Mouse (Mus musculus): ENCODE results near the gene Miga1.
A peak's percentile ranks its signal among the peaks of the same experiment; 100 is the strongest.

Miga1 gene

DNA sequence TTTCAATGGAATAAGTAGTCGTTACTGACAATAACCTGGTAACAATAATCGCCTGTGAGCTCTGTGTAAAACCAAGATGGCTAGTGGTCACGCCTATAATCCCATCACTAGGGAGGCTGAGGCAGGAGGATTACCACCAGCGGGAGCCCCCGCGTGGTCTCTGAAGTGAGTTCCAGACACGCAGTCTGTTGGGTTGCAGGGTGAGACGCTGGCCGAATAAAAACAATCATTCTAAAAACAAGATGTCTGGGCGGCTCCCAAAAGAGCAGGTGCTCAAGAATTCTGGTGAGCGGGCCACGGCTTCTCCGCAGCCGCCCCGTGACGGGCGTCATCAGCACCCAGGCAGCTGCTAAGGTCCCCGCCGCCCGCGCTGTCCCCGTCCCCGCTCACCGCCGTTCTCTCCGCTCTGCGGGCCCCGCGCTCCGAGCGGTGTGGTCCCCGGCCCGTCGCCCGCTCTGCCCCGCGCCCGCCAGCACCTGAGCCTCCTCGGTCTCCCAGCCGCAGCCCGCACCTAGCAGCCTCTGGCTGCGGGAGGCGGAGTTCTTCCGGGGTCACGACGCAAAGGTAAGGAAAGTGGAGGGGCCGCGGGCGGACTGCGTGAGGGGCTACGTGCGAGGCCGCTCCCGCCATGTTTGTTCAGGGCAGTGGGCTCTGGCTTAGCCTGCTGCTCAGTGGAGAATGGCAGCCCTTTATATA lies at the start of gene Miga1:
Gene Miga1 (minus strand): TSS at position 546 of the 696 bp plus-strand sequence.
- peak; percentile 68 for DNase-seq (ENCODE audit: low read depth, low spot score)

DNA sequence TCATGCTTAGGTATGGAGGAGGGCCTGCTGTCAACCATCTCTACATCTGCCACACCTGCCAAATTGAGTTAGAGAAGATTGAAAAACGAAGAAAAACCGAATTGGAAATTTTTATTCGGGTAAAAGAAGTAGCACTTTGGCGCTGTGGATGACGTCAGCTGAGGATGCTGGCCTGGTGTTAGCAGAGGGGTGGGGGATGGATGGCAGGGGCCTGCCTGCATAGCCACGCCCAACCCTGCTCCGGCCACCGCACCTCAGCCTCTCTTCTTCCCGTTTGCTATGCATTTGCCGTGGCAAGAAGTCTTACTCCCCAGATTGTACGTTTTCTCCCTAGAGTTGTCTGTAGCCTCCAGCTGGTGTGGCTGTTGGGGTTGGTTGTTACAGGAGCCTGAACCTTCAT lies 43.9 kb upstream of the Miga1 start:
- no peak for DNase-seq (ENCODE audit: low read depth, low spot score)

DNA sequence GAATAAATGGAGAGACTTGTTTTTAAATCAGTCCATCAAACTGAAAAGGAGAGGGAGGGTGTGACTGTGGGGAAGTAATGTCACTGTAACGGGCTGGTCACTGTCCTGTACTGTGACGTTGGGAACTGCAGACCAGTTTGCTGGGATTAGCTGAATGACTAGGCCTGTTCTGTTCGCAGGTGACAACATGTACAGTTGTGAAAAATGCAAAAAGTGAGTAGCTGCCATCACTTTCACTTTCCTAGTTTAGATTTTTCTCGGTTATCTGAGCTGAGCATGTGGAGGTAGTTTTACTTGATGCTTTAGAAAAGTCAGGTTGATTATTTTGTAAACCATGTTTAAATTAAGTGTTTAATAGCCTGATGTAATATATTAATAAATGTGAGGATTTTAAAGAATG lies 35.9 kb upstream of the Miga1 start:
- no peak for DNase-seq (ENCODE audit: low read depth, low spot score)

DNA sequence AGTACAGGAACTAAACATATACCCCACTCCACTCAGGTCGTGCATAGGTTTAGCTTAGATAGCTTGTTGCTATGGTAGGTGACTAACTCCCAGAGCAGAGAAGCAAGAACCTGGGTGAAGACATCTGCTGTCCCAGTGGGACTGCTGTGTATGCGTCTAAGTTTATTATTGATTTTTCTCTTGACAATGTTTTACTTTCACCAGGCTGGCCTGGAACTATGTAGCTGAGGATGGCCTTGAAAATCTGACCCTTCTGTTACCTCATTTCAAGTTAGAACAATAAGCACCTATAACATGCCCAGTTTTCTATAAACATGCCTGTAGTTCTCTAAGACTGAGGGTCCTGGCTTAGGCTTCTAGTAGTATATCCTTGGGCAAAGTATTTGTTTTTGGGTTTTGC lies 24.0 kb upstream of the Miga1 start:
- DNase-seq (ENCODE audit: low read depth, low spot score), result no peak

DNA sequence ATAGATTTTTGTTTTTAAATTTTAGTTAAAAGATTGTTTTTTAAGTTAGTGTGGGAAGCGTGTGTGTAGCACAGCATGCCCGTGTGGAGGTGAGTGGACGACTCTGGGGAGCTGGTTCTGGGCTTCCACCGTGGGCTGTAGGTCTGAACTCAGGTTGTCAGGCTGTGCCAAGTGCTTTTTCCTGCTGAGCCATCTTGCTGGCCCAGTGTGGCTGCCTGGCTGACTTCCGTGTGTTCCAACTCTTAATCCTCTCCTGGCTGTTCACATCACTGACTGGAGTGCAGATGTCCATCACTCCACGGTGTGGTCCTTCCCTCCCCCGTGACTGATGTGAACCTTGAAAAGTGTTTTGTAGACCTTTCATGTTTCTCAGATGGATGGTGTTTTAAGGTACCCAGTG lies 18.9 kb upstream of the Miga1 start:
- DNase-seq (ENCODE audit: low read depth, low spot score), result no peak

DNA sequence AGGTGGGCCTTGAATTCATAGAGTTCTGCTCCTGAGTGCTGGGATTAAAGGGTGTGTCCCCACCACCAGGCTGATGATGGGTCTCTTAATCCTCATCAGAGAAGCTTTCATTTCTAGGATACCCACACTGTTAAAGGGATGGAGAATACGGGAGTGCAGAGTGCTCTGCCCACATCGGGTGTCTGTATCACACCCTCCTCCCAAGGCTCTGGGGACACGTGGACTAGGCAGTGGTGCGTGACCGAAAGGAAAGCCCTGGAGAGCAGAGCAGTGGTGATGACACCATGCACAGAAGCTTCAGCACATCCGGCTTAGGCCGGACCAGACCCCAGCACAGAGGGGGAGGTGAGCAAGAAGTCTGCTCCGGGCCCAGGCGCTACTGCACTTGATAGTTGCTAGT lies 16.5 kb upstream of the Miga1 start:
- DNase-seq (ENCODE audit: low read depth, low spot score), result no peak

DNA sequence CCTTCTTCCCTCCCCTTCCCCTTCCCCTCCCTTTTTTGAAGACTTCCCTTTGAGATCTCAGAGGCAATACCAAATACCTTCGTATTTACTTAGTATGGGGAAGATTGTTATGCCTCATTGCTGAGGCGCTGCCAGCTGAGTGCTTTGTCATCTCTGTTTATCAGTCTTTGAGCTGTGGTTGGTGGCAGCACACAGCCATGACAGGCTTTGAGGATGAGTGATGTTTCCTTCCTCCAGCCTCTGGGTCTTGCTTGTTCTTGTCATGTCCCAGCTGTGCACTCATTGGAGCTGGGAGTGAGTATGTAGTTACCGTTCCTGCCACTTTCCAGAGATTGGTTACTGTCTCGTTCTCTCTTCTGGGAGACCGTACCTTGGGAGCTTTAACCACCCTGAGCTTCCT lies 15.2 kb upstream of the Miga1 start:
- no peak for DNase-seq (ENCODE audit: low read depth, low spot score)

DNA sequence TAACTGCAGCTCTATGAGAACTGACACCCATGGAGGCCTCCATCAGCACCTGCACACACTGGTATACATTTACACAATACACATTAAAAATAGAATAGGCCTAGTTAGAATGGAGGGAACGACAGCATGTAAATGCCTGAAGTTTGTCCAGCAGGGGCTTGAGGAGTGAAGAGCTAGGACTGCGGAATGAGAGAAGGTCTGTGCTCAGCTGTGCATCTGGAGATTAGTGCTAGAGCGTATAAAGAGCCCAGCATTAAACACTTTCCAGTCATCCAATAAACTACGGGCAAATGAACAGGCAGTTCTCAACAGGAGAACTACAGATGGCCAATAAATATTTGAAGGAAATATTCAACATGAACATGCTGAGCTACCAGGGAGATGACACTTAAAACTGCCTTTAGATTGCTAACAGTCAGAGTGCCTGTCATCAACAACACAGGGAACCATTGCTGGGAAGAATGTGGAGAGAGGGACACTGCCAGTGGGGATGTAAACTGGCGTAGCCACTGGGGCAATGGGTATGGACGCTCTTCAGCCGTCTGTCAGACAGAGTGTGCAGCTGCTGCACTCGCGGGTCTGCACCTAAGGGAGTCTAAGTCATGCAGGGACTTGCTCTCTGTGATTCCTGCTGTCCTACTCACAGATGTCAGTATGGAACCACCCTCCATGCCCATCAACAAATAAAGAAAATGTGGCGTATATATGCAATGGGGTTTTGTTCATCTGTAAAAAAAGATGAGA lies 13.4 kb upstream of the Miga1 start:
- DNase-seq (ENCODE audit: low read depth, low spot score), result no peak

DNA sequence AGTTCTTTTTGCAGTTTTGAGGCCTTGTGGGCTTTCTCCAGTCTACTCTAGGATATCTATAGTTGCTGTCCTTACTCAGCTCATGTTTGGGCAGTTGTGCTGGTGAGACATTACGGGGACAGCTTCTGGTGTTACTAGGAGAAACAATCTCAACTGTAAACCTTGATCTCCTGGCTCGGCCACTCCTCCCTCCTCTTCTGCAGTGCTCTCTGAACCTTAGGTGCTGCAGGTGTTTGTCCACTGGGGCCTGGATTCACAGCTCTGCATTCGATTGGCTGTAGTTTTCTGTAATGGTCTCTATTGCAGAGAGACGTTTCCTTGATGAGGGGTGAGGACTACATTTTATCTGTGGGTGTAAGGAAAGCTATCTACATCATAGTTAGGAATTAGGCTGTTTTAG lies 12.1 kb upstream of the Miga1 start:
- no peak for DNase-seq (ENCODE audit: low read depth, low spot score)

DNA sequence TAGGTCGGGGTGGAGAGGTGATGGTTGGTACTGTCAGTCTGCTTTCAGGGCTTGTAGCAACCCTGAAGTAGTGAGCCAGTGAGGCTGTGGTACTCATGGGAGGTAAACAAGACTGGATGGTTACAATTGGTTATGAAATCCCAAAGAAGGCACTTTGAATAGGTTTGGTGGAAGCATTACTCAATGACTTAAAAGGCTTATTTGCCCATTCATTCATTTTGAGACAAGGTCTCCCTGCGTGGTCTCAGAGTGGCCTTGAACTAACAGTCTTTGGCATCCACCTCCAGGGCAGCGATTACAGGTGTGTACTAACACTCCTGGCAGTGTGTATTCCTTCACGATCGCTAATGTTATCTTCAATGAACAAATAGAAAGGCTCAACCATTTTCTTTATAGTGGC lies 10.8 kb upstream of the Miga1 start:
- DNase-seq (ENCODE audit: low read depth, low spot score), result no peak

DNA sequence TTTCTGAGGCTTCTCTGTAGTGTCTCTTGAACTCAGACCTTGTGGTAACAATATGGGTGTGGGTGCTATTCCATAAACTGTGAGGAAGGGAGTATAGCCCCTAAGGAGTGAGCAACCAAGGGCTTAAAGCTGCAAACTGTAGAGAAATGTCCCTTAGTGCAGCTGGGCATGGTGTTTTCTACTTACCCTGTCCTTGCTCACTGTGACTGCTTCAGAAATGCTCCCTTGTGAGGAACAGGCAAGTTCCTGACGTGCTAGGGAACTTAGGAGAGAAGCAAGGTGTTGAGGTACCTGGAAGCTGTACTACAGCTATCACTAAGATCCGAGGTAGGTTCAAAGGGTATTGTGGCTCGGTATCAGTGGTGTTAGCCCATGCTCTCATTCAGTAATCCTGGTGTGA lies 10.2 kb upstream of the Miga1 start:
- no peak for DNase-seq (ENCODE audit: low read depth, low spot score)

DNA sequence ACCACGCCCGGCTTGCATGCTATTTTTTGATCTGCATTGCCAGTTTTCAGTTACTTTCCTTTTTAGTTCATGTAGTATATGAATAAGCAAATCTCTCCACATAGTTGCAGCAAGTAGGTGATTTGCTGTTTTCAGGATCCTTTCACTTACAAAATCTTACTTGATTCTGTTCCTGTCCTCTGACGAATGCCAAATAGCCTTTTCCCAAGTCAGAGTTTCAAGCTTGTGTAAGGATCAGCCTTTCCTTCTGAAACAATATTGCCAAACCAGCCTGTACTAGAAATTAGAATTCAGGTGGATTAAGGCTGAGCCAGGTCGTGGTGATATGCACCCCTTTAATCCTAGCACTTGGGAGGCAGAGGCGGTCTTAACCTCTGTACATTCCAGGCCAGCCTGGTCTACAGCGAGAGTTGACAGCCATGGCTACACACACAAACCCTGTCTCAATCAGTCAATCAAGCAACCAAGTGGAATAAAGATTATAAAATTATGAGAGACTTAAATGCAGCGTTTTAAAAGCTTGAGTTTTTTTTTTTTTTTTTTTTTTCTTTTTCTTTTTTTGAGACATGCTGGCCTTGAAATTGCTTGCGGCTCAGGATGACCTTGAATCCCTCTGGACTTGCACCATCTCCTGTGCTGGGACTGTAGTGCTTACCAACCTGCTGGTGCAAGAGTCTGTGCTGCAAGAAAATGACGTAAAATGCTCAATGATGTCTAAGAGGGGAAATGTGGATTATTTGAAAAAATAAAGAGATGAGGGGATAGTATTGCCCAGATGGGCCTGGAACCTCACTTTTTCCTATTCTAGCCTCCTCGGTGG lies 8.0 kb upstream of the Miga1 start:
- no peak for DNase-seq (ENCODE audit: low read depth, low spot score)

DNA sequence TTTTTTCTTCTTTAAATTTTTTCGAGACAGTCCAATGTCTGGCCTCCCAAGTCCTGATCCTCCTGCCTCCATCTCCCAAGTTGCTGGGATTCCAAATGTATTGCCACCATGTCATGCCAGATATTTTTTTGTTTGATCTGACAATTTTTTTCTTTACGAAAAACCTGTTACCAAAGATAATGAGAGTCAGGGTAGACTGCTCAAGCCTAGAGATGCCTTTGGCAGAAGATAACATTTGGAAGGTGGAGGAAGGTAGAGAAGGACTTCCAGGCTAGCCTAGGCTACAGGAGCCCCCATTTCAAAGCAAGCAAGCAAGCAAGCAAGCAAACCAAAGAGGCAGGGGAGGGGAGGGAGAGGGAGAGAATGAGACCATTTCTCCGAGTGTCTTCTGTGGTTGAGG lies 7.0 kb upstream of the Miga1 start:
- DNase-seq (ENCODE audit: low read depth, low spot score), result no peak

DNA sequence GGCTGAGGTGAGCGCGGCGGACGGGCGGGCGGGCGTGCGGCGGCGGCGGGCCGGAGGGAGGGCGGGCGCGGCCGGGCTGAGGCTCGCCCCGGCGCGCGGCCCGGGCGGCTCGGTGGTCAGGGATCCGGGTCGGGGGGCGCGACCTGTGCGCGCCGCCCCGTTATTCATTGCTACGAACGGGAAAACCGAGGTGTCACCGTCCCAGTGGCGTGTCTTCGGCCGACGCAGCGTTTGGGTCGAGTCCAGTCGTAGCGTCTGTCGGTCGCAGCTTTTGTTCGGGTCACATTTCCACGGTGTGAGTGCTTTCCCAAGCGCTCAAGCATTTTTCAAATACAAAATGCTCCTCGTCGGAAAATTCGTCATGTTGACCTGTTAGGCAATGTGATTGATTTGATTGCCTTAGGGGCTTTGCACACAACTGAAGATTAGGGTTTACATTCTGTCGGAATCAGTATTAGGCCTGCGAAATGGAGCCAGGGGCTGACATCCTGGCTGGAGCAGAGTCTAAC lies 6.5 kb upstream of the Miga1 start:
- peak; percentile 10 for DNase-seq (ENCODE audit: low read depth, low spot score)

DNA sequence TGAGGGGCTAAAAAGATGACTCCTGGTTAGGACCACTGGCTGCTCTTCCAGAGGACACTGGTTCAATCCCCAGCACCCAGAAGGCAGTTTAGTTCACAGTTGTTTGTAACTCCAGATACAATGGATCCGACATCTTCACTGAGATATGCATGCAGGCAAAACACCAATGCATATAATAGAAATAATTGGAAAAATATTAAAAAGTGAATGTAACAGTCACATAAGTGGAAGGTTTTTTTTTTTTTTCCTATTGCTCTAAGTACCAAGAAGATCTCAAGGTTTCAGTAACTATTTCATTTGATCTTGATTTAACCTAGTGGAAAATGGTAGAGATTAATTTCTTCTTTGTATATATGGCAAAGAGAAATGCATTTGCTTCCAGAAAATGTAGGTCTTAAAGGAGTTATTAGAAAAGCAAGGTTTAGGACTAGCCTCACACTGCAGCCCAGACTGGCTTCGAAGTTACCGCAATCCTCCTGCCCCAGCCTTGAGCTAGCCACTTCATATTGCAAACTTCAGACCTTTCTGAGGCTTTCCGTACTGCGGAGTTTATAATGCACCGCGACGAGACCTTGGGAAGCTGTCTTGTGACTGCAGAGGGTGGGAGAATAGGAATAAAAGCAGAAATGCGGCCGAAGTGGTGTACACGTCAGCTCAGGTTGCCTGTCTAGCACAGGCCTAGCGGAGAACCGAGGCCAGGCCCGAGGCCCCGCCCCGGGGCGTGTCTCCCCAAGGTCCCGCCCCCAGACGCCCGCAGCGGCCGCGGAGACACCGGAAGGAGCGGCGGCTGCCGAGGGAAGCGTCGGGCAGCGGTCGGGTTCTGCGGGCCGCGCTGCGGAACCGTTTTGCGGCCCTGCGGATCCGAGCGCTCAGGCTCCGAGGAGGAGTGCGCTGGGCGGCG lies 5.8 kb upstream of the Miga1 start, which contains the start of gene Usp33:
Gene Usp33 (plus strand): TSS at position 747 of the 901 bp plus-strand sequence.
- DNase-seq (ENCODE audit: low read depth, low spot score), result peak; percentile 86

DNA sequence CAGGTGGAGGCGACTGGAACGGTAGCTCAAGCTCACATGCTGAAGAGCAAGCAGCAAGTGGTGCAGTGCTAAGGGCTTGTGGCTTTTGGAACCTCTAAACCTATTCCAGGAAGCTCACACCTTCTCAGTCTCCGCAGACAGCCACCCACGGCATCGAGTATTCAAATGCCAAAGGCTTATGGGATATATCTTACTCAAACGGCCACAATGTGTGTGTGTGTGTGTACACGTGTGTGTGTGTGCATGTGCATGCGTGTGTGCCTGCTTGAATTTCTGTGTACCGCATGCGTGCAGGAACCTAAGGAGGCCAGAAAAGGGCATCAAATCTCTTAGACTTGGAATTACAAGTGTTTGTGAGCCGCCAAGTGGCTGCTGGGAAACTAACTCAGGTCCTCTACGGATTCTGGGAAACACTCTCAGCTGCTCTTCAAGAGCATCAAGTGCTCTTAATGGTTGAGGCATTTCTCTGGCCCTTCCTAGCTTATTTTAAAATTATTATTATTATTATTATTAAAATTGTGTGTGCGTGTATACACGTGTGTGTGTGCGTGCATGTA lies 2.8 kb upstream of the Miga1 start:
- no peak for DNase-seq (ENCODE audit: low read depth, low spot score)

DNA sequence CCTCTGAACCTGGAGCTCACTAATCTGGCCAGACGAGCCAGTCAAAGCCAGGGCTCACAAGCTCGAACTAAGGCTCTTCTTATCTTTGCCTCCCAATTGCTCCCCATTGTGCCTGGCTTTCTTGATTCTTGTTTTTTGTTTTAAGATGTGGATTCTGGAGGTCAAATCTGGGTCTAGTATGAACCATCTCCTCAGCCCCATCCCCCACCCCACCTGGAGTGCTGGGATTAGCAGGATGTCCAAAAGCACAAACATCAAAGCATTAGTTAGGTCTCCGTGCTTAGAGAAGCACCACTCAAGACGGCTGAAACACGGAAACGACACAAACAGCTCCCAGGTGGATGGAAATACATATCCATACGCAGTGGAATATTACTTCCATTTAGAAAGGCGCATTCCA lies 4.1 kb downstream of the Miga1 start:
- no peak for DNase-seq (ENCODE audit: low read depth, low spot score)

DNA sequence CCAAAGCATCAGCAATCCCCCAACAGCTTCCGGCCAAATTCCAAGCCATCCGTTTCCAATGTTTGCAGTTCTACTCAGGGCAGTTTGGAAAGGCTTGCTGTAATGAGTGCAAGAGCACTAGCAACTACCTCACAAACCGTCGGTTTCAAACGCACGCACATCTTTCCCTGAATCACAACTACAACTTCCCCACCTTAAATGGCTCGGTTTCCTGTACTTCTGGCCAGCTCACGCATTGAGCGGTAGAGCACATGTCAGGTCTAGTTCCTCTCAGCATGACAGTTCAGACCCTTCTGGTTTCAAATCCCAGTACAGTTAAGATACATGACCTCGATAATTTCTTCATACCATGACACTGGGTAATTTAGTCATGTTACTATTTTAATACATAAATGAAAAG lies 6.6 kb downstream of the Miga1 start:
- no peak for DNase-seq (ENCODE audit: low read depth, low spot score)

DNA sequence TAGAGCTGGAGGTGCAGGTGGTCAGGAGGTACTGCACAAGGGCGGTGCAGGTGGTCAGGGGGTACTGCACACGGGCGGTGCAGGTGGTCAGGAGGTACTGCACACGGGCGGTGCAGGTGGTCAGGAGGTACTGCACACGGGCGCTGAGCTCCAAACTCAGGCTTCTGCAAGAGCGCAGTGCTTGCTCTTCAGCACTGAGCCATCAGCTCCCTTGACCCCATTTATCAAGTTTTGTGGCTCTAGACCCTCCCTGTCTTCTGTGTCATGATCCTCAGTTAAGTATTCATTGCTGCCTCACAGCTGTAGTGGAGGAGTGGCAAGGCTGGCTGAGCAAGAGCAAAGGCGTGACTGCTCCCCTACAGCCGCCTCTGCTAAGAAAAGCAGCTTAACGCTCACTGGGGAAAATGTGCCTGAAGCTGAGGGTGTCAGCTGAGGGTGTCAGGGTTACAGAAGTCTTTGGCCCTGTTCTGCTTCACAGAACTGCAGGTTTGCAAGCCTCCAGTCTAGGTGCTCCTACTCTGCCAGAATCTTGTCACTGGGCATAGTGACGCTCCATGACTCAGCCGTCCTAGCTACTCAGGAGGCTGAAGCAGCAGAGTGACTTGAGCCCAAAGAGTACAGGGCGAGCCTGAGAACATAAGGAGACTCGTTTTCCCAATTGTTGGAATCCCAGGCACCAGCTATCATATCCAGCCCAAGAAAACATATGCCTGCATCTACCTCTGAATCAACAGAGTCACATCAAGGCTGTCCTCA lies 7.5 kb downstream of the Miga1 start:
- DNase-seq (ENCODE audit: low read depth, low spot score), result no peak

DNA sequence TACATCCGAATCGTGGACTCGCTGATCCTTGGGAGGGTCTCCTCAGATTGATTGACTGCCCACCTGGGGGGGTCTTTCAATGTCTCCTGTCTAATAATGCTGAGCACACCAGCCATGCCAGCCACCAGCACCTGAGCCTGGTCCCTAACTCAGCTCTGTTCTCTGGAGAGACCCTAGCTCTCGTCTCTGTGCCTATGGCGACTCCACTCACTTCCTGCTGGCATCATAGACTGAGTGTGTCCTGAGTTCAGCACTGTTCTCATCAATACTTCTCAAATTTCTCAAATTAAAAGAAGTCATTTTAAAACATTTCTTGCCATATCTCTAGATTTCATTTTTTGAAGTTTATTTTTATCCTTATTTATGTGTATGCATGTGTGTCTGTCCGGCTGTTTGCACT lies 8.1 kb downstream of the Miga1 start:
- DNase-seq (ENCODE audit: low read depth, low spot score), result no peak

All from forelimb bud, embryonic 11.5 days (tissue).